Comparison of ENCODE assay signal across 21 mouse cellular contexts in the genomic region with DNA sequence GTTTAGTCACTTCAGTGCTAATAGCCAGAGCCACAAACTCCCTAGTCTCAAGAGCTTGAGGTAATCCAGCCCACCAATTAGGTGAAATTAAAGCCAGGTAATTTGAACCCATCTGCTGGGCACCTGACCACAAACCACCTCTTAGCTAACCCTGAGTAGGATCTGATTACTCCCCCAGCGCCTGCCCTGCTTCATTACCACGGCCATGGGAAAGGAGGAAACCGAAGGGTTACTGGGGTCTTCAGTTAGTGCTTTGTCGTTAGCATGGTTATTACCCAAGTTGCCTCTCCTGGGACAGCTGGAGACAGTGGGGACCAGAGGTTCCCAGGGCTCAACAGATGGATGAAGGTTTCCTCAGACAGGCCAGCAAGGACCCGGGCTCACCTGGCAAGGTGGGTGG.
"Had no signal": no experiment of that assay in that cellular context is flagged by ENCODE, and none has a peak within 500 bp of the region (broad histone marks: within the 10 kb centered on the region; RNA-seq: fewer than 3 reads in every experiment).

No protein-coding gene starts in this region.

- H3K4me2 ChIP-seq: kidney, embryonic 15.5 days; limb, embryonic 13.5 days; liver, embryonic 12.5 days; liver, embryonic 15.5 days; lung, embryonic 15.5 days; midbrain, embryonic 13.5 days; neural tube, embryonic 13.5 days had no signal

- DNase-seq: kidney, adult 18-20 months; kidney, postnatal 14 days; kidney, postnatal 4 days; liver; lung, adult 18-20 months; lung, postnatal 10 days; lung, postnatal 36 days; thymus, adult 18-20 months; thymus, postnatal 36 days had no signal

- H3K4me3 ChIP-seq: kidney, embryonic 15.5 days; limb, embryonic 10.5 days; limb, embryonic 13.5 days; liver, embryonic 12.5 days; liver, embryonic 15.5 days; lung, embryonic 15.5 days; megakaryocyte, embryonic 14.5 days; midbrain, embryonic 10.5 days; midbrain, embryonic 13.5 days; myocyte; neural tube, embryonic 13.5 days had no signal

- H3K36me3 ChIP-seq: kidney, embryonic 15.5 days; limb, embryonic 10.5 days; limb, embryonic 13.5 days; liver, embryonic 12.5 days; liver, embryonic 15.5 days; lung, embryonic 15.5 days; midbrain, embryonic 10.5 days; midbrain, embryonic 13.5 days; neural tube, embryonic 13.5 days had no signal

- H3K27me3 ChIP-seq: kidney, embryonic 15.5 days; liver, embryonic 12.5 days; liver, embryonic 15.5 days; lung, embryonic 15.5 days; megakaryocyte, embryonic 14.5 days; midbrain, embryonic 13.5 days; neural tube, embryonic 13.5 days had no signal

- H3K27ac ChIP-seq: kidney, embryonic 15.5 days; limb, embryonic 10.5 days; limb, embryonic 13.5 days; liver, embryonic 12.5 days; liver, embryonic 15.5 days; lung, embryonic 15.5 days; midbrain, embryonic 10.5 days; midbrain, embryonic 13.5 days; neural tube, embryonic 13.5 days had no signal

- H3K9ac ChIP-seq: kidney, embryonic 15.5 days; limb, embryonic 13.5 days; liver, embryonic 12.5 days; liver, embryonic 15.5 days; lung, embryonic 15.5 days; midbrain, embryonic 13.5 days; neural tube, embryonic 13.5 days had no signal

- H3K4me1 ChIP-seq: kidney, embryonic 15.5 days; liver, embryonic 12.5 days; liver, embryonic 15.5 days; lung, embryonic 15.5 days; megakaryocyte, embryonic 14.5 days; midbrain, embryonic 10.5 days; midbrain, embryonic 13.5 days; neural tube, embryonic 13.5 days had no signal

- H3K9me3 ChIP-seq: kidney, embryonic 15.5 days; limb, embryonic 10.5 days; limb, embryonic 13.5 days; liver, embryonic 12.5 days; liver, embryonic 15.5 days; lung, embryonic 15.5 days; midbrain, embryonic 10.5 days; midbrain, embryonic 13.5 days; neural tube, embryonic 13.5 days had no signal

- ATAC-seq: liver, embryonic 12.5 days; midbrain, embryonic 13.5 days; midbrain, embryonic 16.5 days had no signal
